Mouse (Mus musculus): Measurements from ENCODE around the gene Vat1.
"Not testable (repeated sequence)": the region's sequence is repeated elsewhere in the genome, so short reads cannot be mapped to it uniquely, and the experiment has no call there.

The Vat1 gene

DNA sequence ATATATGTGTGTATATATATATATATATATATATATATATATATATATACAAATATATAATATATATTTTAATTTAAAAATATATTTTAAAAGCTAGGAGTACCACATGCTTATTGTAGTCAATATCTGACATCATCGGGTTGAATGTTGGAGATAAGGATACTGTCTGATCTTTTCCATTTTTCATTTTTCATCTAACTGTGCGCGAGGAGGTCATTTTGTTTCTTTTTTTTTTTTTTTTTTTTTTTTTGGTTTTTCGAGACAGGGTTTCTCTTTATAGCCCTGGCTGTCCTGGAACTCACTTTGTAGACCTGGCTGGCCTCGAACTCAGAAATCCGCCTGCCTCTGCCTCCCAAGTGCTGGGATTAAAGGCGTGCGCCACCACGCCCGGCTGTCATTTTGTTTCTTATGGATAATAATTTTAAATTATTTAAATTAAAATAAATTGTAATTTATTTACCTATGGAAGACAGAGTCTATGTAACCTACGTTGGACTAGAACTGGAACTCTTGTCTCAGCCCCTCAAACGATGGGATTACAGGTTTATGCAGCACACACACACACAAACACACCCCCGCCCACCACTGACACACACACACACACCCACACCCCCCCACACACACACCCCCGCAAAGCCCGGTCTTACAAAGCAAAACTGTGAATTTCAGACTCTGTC, 24.4 kb downstream of the Vat1 start:
- not testable (repeated sequence) for DNase-seq

DNA sequence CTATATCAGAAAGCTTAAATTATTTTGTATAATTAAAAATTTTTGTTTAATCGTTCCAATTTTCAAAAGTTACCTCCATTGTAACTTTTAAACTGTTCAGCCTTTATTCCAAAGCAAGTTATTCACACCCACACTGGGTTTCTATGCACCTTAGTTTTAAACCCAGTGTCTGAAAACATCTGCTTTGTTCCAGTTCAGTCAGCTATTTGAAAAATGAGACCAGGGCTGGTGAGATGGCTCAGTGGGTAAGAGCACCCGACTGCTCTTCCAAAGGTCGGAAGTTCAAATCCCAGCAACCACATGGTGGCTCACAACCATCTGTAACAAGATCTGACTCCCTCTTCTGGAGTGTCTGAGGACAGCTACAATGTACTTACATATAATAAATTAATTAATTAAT, 28.0 kb downstream of the Vat1 start:
- not testable (repeated sequence) for DNase-seq

DNA sequence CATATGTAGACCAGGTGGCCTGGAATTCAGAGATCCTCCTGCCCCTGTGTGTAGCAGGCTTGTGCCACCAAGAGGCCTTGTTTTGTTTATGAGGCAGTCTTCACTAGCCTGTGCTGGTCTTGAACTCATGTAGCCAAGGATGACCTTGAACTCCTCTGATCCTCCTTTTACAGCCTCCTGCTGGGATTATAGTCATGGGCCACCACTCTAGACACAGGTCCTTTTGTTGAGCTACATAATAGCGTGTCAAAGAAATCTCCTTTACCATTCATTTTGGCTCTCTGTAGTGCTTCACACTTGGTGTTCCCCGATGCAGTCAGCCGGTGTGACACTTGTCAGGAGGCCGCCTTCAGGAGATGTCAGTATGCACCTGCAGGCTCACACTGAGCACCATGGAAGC, 29.1 kb downstream of the Vat1 start:
- no peak for DNase-seq

DNA sequence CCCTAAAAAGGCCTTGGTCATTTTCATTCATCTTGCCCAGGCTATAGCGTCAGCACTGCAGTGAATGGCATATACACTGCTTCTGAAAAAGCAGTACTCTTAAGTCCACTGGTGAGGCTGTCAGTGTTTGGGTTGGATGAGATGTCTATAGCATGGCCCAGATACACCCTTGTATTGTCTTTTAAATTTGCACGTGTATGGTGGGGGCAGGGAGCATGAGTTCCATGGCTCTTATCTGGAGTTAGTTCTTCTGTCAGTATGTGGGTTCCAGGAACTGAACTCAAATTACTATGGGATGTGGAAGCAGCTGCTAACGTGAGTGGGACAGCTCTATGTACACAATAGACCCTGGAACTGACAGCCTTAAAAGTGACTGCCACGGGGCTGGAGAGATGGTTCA, 30.2 kb downstream of the Vat1 start:
- no peak for DNase-seq

DNA sequence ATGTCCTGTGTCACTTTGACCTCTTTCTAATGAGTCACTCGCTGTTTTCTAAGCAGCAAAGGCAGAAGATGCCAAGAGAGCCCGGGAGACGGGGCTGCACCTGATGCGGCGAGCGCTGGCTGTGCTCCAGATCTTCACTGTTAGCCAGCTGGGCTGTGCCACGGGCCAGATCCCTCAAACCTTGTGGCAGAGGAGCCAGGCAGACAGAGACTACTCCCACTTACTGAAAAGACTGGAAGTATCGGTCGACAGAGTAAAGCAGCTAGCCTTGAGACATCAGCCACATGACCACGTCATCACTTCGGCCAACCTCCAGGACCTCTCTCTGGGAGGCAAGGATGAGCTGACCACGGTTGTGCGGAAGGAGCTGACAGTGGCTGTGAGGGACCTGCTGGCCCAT, 32.6 kb downstream of the Vat1 start:
- no peak for DNase-seq

DNA sequence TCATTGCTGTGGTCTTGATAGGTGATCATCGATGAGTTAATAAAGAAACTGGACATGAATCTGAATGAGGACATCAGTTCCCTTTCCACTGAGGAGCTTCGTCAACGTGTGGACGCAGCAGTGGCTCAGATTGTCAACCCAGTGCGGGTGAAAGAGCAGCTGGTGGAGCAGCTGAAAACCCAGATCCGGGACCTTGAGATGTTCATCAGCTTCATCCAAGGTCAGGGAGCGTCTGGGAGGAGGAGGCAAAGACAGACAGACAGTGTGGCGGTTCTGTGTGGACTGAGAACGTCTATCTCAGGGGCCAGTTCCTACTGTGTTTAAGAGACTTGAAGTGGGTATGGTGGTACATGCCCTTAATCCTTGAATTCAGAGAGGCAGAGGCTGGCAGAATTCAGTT, 34.7 kb downstream of the Vat1 start:
- no peak for DNase-seq

DNA sequence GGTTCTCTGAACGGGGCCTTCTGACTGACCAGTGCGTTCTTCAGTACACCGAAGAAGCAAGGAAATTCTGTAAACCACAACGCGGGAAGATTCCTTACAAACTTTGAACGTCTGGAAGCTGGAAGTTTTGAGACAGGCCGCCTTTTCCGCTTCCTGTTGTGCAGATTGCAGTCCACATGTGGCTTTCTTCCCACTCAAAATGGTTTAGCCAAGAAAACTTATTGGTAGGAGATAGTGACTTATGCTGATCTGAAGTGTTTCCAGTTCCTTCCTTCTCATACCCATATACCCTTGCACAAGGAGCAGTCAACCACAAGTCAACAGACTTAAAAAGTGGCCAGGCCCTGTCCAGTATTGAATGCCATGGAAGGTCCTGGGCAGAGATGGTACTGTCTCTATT, 39.9 kb downstream of the Vat1 start:
- DNase-seq = no peak

DNA sequence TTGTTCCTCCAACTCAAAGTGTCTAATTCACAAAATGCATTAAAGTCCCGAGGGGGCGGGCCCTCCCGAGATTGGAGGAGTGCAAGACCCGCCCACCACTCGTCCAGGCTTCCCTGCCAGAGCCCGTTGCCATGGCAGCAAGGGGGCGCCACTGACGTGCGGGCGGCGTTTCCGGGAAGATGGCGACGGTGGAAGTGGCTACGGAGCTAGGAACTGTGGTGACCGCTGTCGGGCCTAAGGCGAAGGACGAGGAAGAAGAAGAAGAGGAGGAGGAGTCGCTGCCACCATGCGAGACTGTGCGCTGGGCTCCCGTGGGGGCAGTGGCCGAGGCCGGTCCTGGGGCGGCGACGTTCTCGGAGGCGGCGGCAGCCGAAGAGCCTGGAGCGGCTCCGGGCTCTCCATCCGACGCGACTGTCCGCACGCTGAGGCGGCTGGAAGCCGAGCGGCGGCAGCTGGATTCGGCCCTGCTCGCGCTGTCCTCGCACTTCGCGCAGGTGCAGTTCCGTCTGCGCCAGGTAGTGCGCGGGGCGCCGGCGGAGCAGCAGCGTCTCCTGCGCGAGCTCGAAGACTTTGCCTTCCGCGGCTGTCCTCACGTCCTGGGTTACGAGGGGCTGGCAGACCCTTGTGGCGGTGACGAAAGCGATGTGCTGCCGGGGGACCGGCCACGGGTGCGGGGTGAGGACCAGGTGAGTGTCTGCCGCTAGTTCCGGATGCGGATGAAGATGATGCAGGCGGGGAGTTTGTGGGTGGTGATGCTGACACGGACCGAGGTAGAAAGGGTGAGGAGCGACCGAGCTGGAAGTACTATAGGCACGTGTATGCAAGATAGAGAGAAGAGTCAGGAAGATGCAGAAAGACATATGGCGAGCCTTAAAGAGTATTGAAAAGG, 40.9 kb downstream of the Vat1 start, which contains the start of the genes Rundc1 and Ptges3l:
Gene Rundc1, plus strand, starts transcription at position 161 of the 889 bp plus-strand sequence.
Gene Ptges3l, minus strand, starts transcription at position 409 of the 889 bp plus-strand sequence.
- peak; percentile 99 for DNase-seq

DNA sequence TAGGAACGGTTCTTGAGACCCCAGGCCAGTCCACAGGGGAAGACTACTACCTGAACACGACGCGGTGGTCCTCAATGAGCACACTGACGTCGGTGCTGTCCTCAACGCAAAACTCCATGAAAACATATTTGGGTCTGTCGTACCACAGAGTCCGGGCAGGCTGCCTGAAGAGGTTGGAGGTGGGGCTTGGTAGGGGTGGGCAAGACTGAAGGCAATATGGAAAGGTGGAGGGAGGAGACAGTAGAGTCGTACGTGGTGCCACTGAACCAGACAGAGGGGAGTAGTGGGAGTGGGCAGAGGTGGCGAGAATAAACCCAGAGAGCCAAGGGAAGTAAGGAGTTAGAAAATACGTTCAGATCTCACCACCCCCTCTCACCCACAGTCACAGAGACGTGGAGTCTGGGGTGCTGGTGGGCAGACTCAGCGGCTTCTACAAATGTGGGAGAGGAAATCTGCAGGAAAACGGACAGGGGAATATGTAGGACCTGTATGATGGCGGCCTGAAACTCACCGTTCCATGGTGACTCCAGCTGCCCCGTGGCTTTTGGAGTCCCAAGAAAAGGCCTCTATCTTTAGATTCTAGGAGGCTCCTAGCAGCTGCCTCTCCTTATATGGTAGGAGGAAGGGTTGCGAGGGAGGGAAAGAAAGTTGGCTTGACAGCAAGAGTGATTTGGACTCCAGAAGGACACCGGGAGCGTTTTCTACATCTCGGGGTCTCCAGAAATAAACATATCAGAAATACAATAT, 41.8 kb downstream of the Vat1 start, which contains the start of gene Gm27029:
Gene Gm27029, minus strand, starts transcription at position 692 of the 747 bp plus-strand sequence.
- peak; percentile 23 for DNase-seq

DNA sequence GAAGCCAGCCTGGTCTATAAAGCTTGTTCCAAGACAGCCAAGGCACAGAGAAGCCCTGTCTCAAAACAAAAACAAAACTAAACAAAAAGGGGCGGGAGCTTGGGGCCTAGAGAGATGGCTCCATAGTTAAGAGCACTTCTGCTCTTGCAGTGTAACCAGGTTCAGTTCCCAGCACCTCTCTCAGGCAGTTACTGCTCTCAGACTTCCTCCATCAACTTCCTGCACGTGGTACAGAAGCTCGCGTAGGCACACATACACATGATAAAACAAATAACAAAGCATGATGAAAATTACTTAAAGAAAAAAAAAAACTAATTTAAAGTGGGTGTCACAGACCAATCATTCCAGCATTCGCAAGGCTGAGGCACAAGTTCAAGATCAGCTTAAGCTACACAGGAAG, 45.9 kb downstream of the Vat1 start:
- no peak for DNase-seq

DNA sequence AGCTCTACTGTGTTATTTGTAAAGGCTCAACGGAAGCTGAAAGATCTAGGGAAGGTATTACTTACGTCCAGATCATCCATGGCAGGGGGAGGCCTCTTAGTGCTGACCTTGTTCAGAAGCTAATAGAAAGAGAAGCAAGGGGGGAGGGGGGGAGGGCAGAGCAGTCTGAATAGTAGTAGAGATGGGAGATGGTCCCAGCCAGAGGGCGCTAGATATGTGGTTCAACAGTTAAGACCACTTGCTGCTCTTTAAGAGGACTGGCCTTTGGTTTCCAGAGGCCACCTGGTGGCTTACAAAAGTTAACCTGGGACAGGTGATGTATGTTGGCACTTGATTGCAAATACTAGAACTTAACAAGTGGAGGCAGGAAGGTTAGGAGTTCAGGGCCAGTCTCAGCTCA, 46.4 kb downstream of the Vat1 start:
- peak; percentile 26 for DNase-seq

DNA sequence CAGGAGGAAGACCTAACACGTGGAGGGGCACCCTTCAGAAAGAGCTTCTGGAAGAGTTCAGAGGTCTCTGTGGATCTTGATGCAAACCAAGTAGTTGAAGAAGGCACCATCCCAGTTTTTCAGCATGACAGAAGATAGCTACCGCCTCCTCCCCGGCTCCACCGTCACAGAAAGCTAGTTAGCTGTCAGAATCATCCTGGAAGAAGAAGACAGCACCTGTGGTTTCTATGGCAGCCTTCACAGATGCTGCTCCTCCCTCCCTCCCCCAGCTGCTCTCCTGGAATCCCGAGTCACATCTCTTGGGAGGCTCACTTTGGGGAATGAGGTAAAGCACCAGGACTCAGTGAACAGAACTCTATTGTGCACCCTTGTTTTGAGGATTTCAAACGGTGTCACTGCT, 47.0 kb downstream of the Vat1 start:
- DNase-seq = no peak

DNA sequence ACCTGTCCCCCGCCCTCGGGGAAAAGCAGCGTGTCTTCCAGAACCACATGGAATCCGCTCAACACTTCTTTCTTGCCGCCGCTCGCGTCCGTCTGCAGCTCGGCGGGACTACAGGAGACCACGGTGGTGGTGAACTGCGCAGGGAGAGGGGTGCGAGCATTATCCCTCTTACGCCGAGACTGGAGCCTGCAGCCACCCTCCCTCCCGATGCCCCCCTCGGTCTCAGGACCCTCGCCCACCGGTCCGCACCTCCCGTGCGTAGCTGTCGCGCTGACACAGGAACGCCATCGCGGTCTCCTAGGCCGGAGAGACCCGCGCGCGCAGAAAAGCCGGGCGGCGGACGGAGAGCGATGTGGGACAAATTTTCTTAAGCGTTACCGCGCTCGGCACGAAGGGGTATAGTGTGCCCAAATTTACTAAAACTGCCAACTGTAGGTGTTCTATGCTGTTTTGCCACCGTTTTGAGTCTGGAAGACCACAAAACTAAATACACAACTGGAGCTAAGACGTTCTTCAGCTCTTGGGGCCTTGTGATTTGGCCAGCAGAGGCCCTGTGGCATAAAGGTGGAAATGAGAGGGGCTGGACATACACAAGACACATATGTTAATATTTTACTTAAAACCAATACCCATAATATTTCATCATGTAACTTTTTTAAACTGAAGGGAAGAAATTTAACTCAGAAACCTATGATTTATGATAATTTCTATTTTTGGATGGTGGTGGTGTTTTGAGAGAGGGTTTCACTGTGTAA, 48.8 kb downstream of the Vat1 start, which contains the start of gene Aarsd1:
Gene Aarsd1, minus strand, starts transcription at position 515 of the 755 bp plus-strand sequence.
- DNase-seq = peak; percentile 90

DNA sequence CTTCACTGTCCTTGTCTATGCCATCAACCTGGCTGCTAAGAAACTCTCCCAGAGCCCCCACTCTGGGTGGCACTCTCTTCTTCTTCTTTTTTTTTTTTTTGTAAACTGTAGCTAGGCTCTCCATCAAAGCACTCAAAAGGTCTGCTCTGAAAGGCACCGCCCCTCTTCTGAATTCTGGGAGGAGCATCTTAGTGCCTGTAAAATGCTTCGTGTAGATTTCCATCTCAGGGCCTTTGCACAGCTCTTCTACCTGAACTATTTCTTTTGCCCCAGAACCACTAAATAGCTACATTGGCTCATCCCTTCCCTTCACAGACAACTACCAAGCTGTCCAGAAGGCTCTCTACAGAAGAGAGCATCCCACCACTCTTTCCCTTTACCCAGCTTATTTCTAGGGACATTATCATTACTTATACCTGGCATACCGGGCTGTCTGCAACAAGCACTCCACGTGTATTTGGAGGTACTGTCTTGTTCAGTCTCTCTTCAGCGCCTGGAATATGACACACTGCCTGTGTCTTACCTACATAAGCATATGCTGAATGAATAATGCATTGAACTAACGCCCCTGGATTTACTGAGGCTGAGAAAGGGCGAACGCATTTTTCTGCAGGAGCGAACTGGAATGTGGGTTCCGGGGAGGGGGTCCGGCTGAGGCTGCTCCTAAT, 49.5 kb downstream of the Vat1 start:
- DNase-seq = no peak

DNA sequence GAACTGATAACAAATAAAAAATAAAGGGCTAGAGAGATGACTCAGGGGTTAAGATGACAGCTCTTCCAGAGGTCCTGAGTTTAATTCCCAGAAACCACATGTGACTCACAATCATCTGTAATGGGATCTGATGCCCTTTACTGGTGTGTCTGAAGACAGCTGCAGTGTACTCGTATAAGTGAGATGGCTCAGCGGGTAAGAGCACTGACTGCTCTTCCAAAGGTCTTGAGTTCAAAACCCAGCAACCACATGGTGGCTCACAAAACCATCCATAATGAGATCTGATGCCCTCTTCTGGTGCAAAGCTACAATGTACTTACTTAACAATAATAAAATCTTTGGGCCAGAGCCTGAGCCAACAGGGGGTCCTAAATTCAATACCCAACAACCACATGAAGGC, 50.7 kb downstream of the Vat1 start:
- DNase-seq = no peak

Measured in kidney, postnatal 14 days (tissue).